ENCODE assay signal across 9 mouse cellular contexts in genomic region chr2:165873196-165873595, GRCm38 (mm10). TPM values are rescaled to one million over a fixed set of nuclear protein-coding genes. Genes with fewer than 3 reads are reported as not detected.
DNase-seq lines count a peak whose midpoint lies in the region; ATAC-seq and TF ChIP-seq lines count a peak whose summit lies in the region.
"Had no signal": no experiment of that assay in that cellular context is flagged by ENCODE, and none has a peak within 500 bp of the region (broad histone marks: within the 10 kb centered on the region; RNA-seq: fewer than 3 reads in every experiment).

No protein-coding gene starts in this region.

- H3K27me3 ChIP-seq in forebrain, embryonic 10.5 days (ENCODE audit: poor library complexity, severe bottlenecking), result no peaks in the 10 kb centered on the region
- no peaks in the 10 kb centered on the region for H3K27me3 ChIP-seq in forebrain, embryonic 14.5 days (replicated peaks; ENCODE audit: control insufficient read depth, insufficient read depth, low read length)
- no peaks in the 10 kb centered on the region for H3K27me3 ChIP-seq in midbrain, embryonic 15.5 days (replicated peaks)
- no peaks in the 10 kb centered on the region for H3K27me3 ChIP-seq in midbrain, embryonic 14.5 days (ENCODE audit: control insufficient read depth, insufficient read depth, low read length)
- no peaks in the 10 kb centered on the region for H3K27me3 ChIP-seq in kidney, embryonic 16.5 days (ENCODE audit: insufficient read depth, low read length)
- no peaks in the 10 kb centered on the region for H3K27me3 ChIP-seq in testis, adult 2 months (ENCODE audit: control insufficient read depth, insufficient read depth, low read length)

- no peak for DNase-seq in forebrain, embryonic 10.5 days (ENCODE audit: extremely low spot score, low spot score)
- no peak for DNase-seq in forebrain, embryonic 14.5 days (ENCODE audit: low spot score)
- DNase-seq in midbrain, embryonic 14.5 days, result no peak
- no peak for DNase-seq in cerebellum, postnatal 14 days
- DNase-seq: retina, postnatal 1 day had no signal

- ATAC-seq in forebrain, embryonic 14.5 days, result no peak
- ATAC-seq in midbrain, embryonic 15.5 days (replicated peaks), result no peak
- ATAC-seq in midbrain, embryonic 14.5 days (ENCODE audit: low FRiP score, low TSS enrichment), result no peak
- ATAC-seq in kidney, embryonic 16.5 days (ENCODE audit: low FRiP score, low TSS enrichment), result no peak
- no peak for ATAC-seq in erythroid progenitor cell, adult 5-6 weeks (replicated peaks; ENCODE audit: low FRiP score, poor library complexity, severe bottlenecking)

- no peak overlapping the region for H3K9ac ChIP-seq in forebrain, embryonic 14.5 days (ENCODE audit: low read length)
- H3K9ac ChIP-seq in midbrain, embryonic 15.5 days, result no peak overlapping the region
- no peak overlapping the region; the same call in 1 of the 2 replicates for H3K9ac ChIP-seq in midbrain, embryonic 14.5 days (replicated peaks; ENCODE audit: low read length)
- no peak overlapping the region for H3K9ac ChIP-seq in kidney, embryonic 16.5 days (replicated peaks; ENCODE audit: low read length)

- peaks cover 76% of the 10 kb centered on the region for H3K4me1 ChIP-seq in forebrain, embryonic 10.5 days
- peaks cover 47% of the 10 kb centered on the region for H3K4me1 ChIP-seq in forebrain, embryonic 14.5 days (ENCODE audit: control insufficient read depth, insufficient read depth, low read length)
- peaks cover 85% of the 10 kb centered on the region for H3K4me1 ChIP-seq in midbrain, embryonic 15.5 days
- peaks cover 69% of the 10 kb centered on the region for H3K4me1 ChIP-seq in midbrain, embryonic 14.5 days (ENCODE audit: control insufficient read depth, insufficient read depth, low read length)
- peaks cover 71% of the 10 kb centered on the region for H3K4me1 ChIP-seq in kidney, embryonic 16.5 days (ENCODE audit: insufficient read depth, low read length)
- H3K4me1 ChIP-seq in testis, adult 2 months (ENCODE audit: control insufficient read depth, insufficient read depth, low read length), result peaks cover 8% of the 10 kb centered on the region

- no peak overlapping the region for H3K4me3 ChIP-seq in forebrain, embryonic 10.5 days
- no peak overlapping the region for H3K4me3 ChIP-seq in forebrain, embryonic 14.5 days (ENCODE audit: low read depth, low read length)
- H3K4me3 ChIP-seq in midbrain, embryonic 15.5 days, result no peak overlapping the region
- no peak overlapping the region for H3K4me3 ChIP-seq in midbrain, embryonic 14.5 days (replicated peaks; ENCODE audit: low read depth, low read length)
- no peak overlapping the region for H3K4me3 ChIP-seq in kidney, embryonic 16.5 days (ENCODE audit: low read length)
- H3K4me3 ChIP-seq in testis, adult 2 months (ENCODE audit: control insufficient read depth, low read depth, low read length), result no peak overlapping the region

- TF ChIP-seq POLR2A in testis, adult 2 months (IDR thresholded peaks at IDR 0.05; ENCODE audit: control insufficient read depth, low read depth, low read length), result no peak

- peak overlapping the region; percentile 100; the same call in 1 of the 2 replicates for H3K27ac ChIP-seq in forebrain, embryonic 10.5 days
- H3K27ac ChIP-seq in forebrain, embryonic 14.5 days (ENCODE audit: low read depth, low read length), result no peak overlapping the region
- H3K27ac ChIP-seq in midbrain, embryonic 15.5 days, result peak overlapping the region; percentile 26; the same call in 1 of the 2 replicates
- H3K27ac ChIP-seq in midbrain, embryonic 14.5 days (replicated peaks; ENCODE audit: low read depth, low read length), result no peak overlapping the region
- H3K27ac ChIP-seq in kidney, embryonic 16.5 days (ENCODE audit: low read length), result peak overlapping the region; percentile 31; the same call in 1 of the 2 replicates
- peak overlapping the region; percentile 79 for H3K27ac ChIP-seq in testis, adult 2 months (ENCODE audit: control insufficient read depth, insufficient read depth, low read depth, low read length)

- no peak for TF ChIP-seq CTCF in testis, adult 2 months (IDR thresholded peaks at IDR 0.05; ENCODE audit: control insufficient read depth, insufficient read depth, insufficient replicate concordance, low read depth, low read length)

- peaks cover 81% of the 10 kb centered on the region for H3K36me3 ChIP-seq in forebrain, embryonic 10.5 days (replicated peaks)
- H3K36me3 ChIP-seq in forebrain, embryonic 14.5 days (ENCODE audit: control insufficient read depth, insufficient read depth, low read length), result peaks cover 42% of the 10 kb centered on the region
- 0 out of 2 replicates have a peak, but pooled peaks cover 2% of the 10 kb centered on the region for H3K36me3 ChIP-seq in midbrain, embryonic 15.5 days (replicated peaks)
- H3K36me3 ChIP-seq in midbrain, embryonic 14.5 days (ENCODE audit: control insufficient read depth, insufficient read depth, low read length), result peaks cover 26% of the 10 kb centered on the region
- H3K36me3 ChIP-seq in kidney, embryonic 16.5 days (ENCODE audit: insufficient read depth, low read length), result peaks cover 12% of the 10 kb centered on the region
- no peaks in the 10 kb centered on the region for H3K36me3 ChIP-seq in testis, adult 2 months (ENCODE audit: control insufficient read depth, insufficient read depth, low read length)

- no peaks in the 10 kb centered on the region for H3K9me3 ChIP-seq in forebrain, embryonic 10.5 days
- no peaks in the 10 kb centered on the region for H3K9me3 ChIP-seq in forebrain, embryonic 14.5 days (replicated peaks; ENCODE audit: control insufficient read depth, low read length)
- no peaks in the 10 kb centered on the region for H3K9me3 ChIP-seq in midbrain, embryonic 15.5 days
- no peaks in the 10 kb centered on the region for H3K9me3 ChIP-seq in midbrain, embryonic 14.5 days (ENCODE audit: control insufficient read depth, low read length)
- no peaks in the 10 kb centered on the region for H3K9me3 ChIP-seq in kidney, embryonic 16.5 days (ENCODE audit: low read length)

- 88% methylated on average over 7 of the region's 7 CpGs for WGBS in forebrain, embryonic 10.5 days
- 78% methylated on average over 7 of the region's 7 CpGs for WGBS in forebrain, embryonic 14.5 days
- 80% methylated on average over 7 of the region's 7 CpGs for WGBS in midbrain, embryonic 15.5 days
- WGBS in midbrain, embryonic 14.5 days, result 86% methylated on average over 7 of the region's 7 CpGs
- 62% methylated on average over 7 of the region's 7 CpGs for WGBS in kidney, embryonic 16.5 days

- no peak overlapping the region for H3K4me2 ChIP-seq in forebrain, embryonic 14.5 days (ENCODE audit: low read length)
- H3K4me2 ChIP-seq in midbrain, embryonic 15.5 days, result no peak overlapping the region
- no peak overlapping the region for H3K4me2 ChIP-seq in midbrain, embryonic 14.5 days (ENCODE audit: low read length)
- H3K4me2 ChIP-seq in kidney, embryonic 16.5 days (replicated peaks; ENCODE audit: low read depth, low read length), result no peak overlapping the region

RNA-seq across cellular contexts. Expression of gene Zmynd8, which starts 25.6 kb away (rescaled TPM):
- 60.2 and 64.4 TPM in 2 replicates for polyA plus RNA-seq in forebrain, embryonic 10.5 days (2016; fragmentation: Nextera tagmentation; extraction: Ambion mirVana)
- polyA plus RNA-seq in forebrain, embryonic 14.5 days (2014; fragmentation: Nextera tagmentation; extraction: Ambion mirVana), result 43.3 and 58.0 TPM in 2 replicates
- polyA plus RNA-seq in midbrain, embryonic 15.5 days (2015; fragmentation: Nextera tagmentation; extraction: Ambion mirVana), result 89.8 and 93.3 TPM in 2 replicates
- polyA plus RNA-seq in midbrain, embryonic 14.5 days (2014; fragmentation: Nextera tagmentation; extraction: Ambion mirVana), result 64.4 and 67.8 TPM in 2 replicates
- polyA plus RNA-seq in kidney, embryonic 16.5 days (2015; fragmentation: Nextera tagmentation; extraction: Ambion mirVana), result 58.2 and 69.4 TPM in 2 replicates
- 3.0 and 4.2 TPM in 2 replicates for polyA plus RNA-seq in testis, adult 2 months (2012; rRNA removed)
- total RNA-seq in erythroid progenitor cell, adult 5-6 weeks (2015; ENCODE audit: low replicate concordance), result 55.3 and 129 TPM in 2 replicates
- 59.5 and 85.9 TPM in 2 replicates for total RNA-seq in erythroid progenitor cell, adult 5-6 weeks (2017; ENCODE audit: low replicate concordance)

Comparison
In these comparisons a context has a peak if more than half of its experiments do, and no peak if none do; other contexts are left out.
1. H3K27ac ChIP-seq: peak in forebrain, embryonic 10.5 days (single experiment), midbrain, embryonic 15.5 days (single experiment), kidney, embryonic 16.5 days (single experiment) and testis, adult 2 months (single experiment); none in forebrain, embryonic 14.5 days (single experiment) and midbrain, embryonic 14.5 days (single experiment).